Mouse (Mus musculus) spleen, adult 2 months (tissue): Measurements from ENCODE around the gene Lima1.

ENCODE experiments used
- CTCF ChIP-seq: fragments of 200-500 bp; IDR thresholded peaks from 2 replicates; pipeline ENCODE4 v1.5.1; 2011; ENCODE audit warnings: mild to moderate bottlenecking, inconsistent platforms; ENCODE audit not compliant: insufficient read depth, insufficient read length, insufficient replicate concordance; ENCODE audit errors: extremely low read depth
- POLR2A ChIP-seq: fragments of 200-500 bp; IDR thresholded peaks from 2 replicates; pipeline ENCODE4 v1.6.1; 2011; ENCODE audit warnings: low read depth, low read length, inconsistent platforms

DNA sequence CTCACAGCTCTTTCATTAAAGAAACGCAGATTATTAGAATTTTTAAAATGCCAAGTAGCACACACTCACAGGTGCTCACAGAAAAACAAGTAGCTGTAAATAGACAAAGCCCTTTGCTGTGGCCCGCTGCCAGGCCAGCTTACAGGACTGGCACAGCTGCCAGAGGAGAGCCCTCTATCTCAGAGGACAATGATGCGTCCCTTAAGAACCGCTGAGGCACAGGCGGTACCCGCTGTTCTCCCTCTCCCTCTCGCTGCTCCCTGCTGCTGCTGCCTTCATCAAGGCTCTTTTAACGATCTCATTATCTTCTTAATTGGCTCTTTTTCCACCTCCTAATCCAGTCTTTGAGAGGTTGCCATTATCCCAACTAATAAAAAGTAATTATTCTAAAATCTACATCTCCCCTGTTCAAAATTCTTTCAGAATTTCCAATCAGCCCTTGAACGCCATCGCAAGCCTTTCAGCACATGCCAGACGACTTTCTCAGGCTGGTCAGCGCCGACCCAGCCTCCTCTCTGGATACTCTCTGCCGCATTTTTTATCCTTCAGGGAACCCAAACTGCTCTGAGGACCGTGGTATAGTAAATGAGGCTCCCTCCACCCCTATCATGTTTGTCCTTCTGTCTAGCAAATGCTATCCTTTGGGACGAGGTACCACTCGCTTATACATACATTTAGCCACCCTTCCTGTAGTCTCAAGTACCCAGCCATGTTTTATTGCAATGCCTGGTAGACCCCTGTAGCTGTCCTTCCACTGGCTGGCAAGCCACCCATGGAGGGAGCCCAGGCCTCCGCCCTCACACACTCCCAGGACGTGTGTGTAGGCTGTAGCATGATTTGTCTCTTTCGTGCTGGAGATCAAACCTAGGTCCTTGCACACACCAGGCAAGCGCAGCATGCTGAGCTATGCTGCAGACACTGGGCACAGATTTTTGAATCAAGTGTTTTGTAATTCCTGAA lies 67.2 kb downstream of the Lima1 start:
- TF ChIP-seq POLR2A, result no peak
- TF ChIP-seq CTCF, result no peak
